Mouse (Mus musculus): Measurements from ENCODE around the gene Gfral.

Gene Gfral

GRCm38 (mm10) chr9:76213557-76213956, at the start of gene Gfral:
Gene Gfral, minus strand, starts transcription at chr9:76213657.
- DNase-seq = no peak

- DNase-seq = no peak
These were observed 44.3 kb upstream of the Gfral start for GRCm38 (mm10) chr9:76257731-76258130.

GRCm38 (mm10) chr9:76252544-76252943, 39.1 kb upstream of the Gfral start:
- no peak for DNase-seq

GRCm38 (mm10) chr9:76252109-76252508, 38.7 kb upstream of the Gfral start:
- no peak for DNase-seq

GRCm38 (mm10) chr9:76242322-76242721, 28.9 kb upstream of the Gfral start:
- no peak for DNase-seq

GRCm38 (mm10) chr9:76237946-76238345, 24.5 kb upstream of the Gfral start:
- DNase-seq = no peak

- DNase-seq = no peak
These were observed 23.8 kb upstream of the Gfral start for GRCm38 (mm10) chr9:76237243-76237642.

- peak; percentile 24 to 50 for DNase-seq
These were observed 23.2 kb upstream of the Gfral start for GRCm38 (mm10) chr9:76236626-76237025.

- DNase-seq = no peak
These were observed 22.6 kb upstream of the Gfral start for GRCm38 (mm10) chr9:76235945-76236503.

GRCm38 (mm10) chr9:76234899-76235298, 21.4 kb upstream of the Gfral start:
- no peak for DNase-seq

- DNase-seq = no peak
These were observed 16.9 kb upstream of the Gfral start for GRCm38 (mm10) chr9:76230400-76230799.

GRCm38 (mm10) chr9:76217178-76217975, 3.9 kb upstream of the Gfral start:
- no peak for DNase-seq

- no peak for DNase-seq
These were observed 1.2 kb upstream of the Gfral start for GRCm38 (mm10) chr9:76214678-76215077.

GRCm38 (mm10) chr9:76196917-76197316, 16.5 kb downstream of the Gfral start:
- no peak for DNase-seq

- DNase-seq = no peak
These were observed 34.2 kb downstream of the Gfral start for GRCm38 (mm10) chr9:76179221-76179620.

- no peak for DNase-seq
These were observed 40.7 kb downstream of the Gfral start for GRCm38 (mm10) chr9:76172686-76173295.

GRCm38 (mm10) chr9:76168355-76168754, 45.1 kb downstream of the Gfral start:
- DNase-seq = peak in 1 of 2 experiments; percentile 1

GRCm38 (mm10) chr9:76162446-76162845, 51.0 kb downstream of the Gfral start:
- DNase-seq = no peak

GRCm38 (mm10) chr9:76145593-76145992, 67.9 kb downstream of the Gfral start:
- DNase-seq = no peak

GRCm38 (mm10) chr9:76138378-76139109, 74.9 kb downstream of the Gfral start:
- DNase-seq = no peak

- DNase-seq = no peak
These were observed 79.4 kb downstream of the Gfral start for GRCm38 (mm10) chr9:76134042-76134441.

- no peak for DNase-seq
These were observed 84.1 kb downstream of the Gfral start for GRCm38 (mm10) chr9:76129353-76129752.

- no peak for DNase-seq
These were observed 89.2 kb downstream of the Gfral start for GRCm38 (mm10) chr9:76124249-76124648.
